Mouse (Mus musculus): ENCODE measurements around the gene Dynlt1f. TPM values are rescaled to one million over a fixed set of nuclear protein-coding genes. Genes with fewer than 3 reads are reported as not detected.
"Not testable (repeated sequence)": the region's sequence is repeated elsewhere in the genome, so short reads cannot be mapped to it uniquely, and the experiment has no call there.

The Dynlt1f gene
- polyA plus RNA-seq (2015; fragmentation: Nextera tagmentation; extraction: Ambion mirVana), result 334 and 365 TPM in 2 replicates

DNA sequence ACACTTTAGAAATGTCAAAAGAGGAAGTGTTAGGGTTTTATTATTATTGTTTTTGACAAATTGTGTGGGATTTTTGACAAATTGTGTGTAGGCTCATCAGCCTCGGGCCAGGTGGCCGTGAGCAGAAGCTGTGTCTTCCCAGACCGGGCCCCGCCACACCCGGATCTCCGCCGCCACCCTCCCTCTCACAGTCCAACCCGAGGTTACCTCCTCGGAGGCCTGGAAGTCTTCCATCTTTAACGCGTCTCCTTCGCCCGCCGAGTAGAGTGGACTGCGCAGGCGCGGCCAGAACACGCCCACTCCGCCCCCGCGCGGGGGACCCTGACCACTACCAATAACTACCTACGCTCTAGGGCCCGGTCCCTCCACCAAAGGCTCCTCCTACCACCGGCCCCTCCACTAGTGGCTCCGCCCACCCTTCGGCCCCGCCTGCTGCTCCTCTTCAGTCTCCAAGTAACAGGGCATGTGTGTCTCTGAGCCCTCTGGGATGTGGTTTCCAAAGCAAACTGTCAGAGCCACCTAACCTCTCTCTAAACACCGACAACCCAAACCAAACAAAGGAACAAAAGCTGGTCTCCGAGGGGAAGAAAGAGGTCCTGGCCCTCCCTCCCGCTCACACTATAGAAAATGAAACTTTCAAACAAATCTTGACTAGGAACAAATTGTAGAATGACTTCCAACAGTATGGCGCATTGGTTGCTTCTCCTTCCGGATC lies at the start of gene Dynlt1f:
Gene Dynlt1f, minus strand, starts transcription at position 334 of the 715 bp plus-strand sequence.
- H3K27ac ChIP-seq, result peak within 1 kb of the TSS; percentile 90
- 3% methylated on average over 26 of the region's 33 CpGs for WGBS

GRCm38 (mm10) chr17:6703381-6704270 lies 47.9 kb upstream of the Dynlt1f start:
- not testable (repeated sequence) for H3K4me2 ChIP-seq (replicated peaks); H3K9me3 ChIP-seq; H3K9ac ChIP-seq (replicated peaks); H3K27me3 ChIP-seq; H3K36me3 ChIP-seq; H3K4me3 ChIP-seq (replicated peaks); H3K4me1 ChIP-seq (replicated peaks); H3K27ac ChIP-seq
- WGBS, result 32% methylated on average over 9 of the region's 9 CpGs
- ATAC-seq, result peak; percentile 88

More for the DNA sequence above, at the start of gene Dynlt1f:
- Histone ChIP-seq H3K9ac (replicated peaks) (peak within 1 kb of the TSS; percentile 66), H3K4me3 (replicated peaks) (peak within 1 kb of the TSS; percentile 46), H3K4me2 (replicated peaks) (peak within 1 kb of the TSS; percentile 48)
- H3K9me3 ChIP-seq; H3K27me3 ChIP-seq; H3K4me1 ChIP-seq (replicated peaks); H3K36me3 ChIP-seq: not testable (repeated sequence)
- peak; percentile 94 for ATAC-seq

- 0 out of 2 replicates have a peak, but pooled peaks have one; percentile 30 for ATAC-seq
- 57% methylated on average over 1 of the region's 8 CpGs for WGBS
Measured at GRCm38 (mm10) chr17:6702625-6703221, 47.0 kb upstream of the Dynlt1f start.

GRCm38 (mm10) chr17:6700077-6700476 lies 44.4 kb upstream of the Dynlt1f start:
- not testable (repeated sequence) for H3K4me1 ChIP-seq (replicated peaks); H3K9ac ChIP-seq (replicated peaks); ATAC-seq; H3K9me3 ChIP-seq; H3K27ac ChIP-seq; H3K27me3 ChIP-seq; H3K4me2 ChIP-seq (replicated peaks); H3K36me3 ChIP-seq; H3K4me3 ChIP-seq (replicated peaks)
- WGBS, result 76% methylated on average over 4 of the region's 7 CpGs

More at GRCm38 (mm10) chr17:6702625-6703221, 47.0 kb upstream of the Dynlt1f start:
- H3K9ac ChIP-seq (replicated peaks); H3K9me3 ChIP-seq; H3K4me3 ChIP-seq (replicated peaks); H3K27me3 ChIP-seq; H3K4me2 ChIP-seq (replicated peaks); H3K4me1 ChIP-seq (replicated peaks); H3K36me3 ChIP-seq; H3K27ac ChIP-seq: not testable (repeated sequence)

DNA sequence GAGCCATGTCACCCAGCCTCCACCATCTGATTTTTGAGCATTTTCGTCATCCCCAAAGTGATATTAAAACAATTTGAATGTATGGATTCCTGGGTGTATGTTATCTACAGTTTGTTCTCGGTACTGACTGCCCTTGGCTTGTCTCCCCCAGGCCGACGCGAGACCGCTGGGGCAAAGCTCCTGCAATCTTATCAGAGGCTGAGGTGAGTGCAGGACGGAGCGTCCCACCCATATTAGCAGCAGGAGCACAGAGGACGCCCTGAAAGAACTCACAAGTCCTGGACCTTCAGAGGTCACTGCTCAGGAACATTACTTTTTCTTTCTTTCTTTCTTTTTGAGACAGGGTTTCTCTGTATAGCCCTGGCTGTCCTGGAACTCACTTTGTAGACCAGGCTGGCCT lies 43.8 kb upstream of the Dynlt1f start:
- 94% methylated on average over 8 of the region's 9 CpGs for WGBS
- not testable (repeated sequence) for H3K4me3 ChIP-seq (replicated peaks); H3K9ac ChIP-seq (replicated peaks)

GRCm38 (mm10) chr17:6697224-6697775 lies 41.6 kb upstream of the Dynlt1f start:
- WGBS, result 31% methylated on average over 3 of the region's 4 CpGs
- H3K9me3 ChIP-seq; H3K27me3 ChIP-seq; H3K27ac ChIP-seq; H3K9ac ChIP-seq (replicated peaks); H3K4me3 ChIP-seq (replicated peaks); H3K36me3 ChIP-seq; H3K4me2 ChIP-seq (replicated peaks); H3K4me1 ChIP-seq (replicated peaks): not testable (repeated sequence)
- peak; percentile 53 for ATAC-seq

More for the DNA sequence above, 43.8 kb upstream of the Dynlt1f start:
- H3K4me1 ChIP-seq (replicated peaks); H3K27me3 ChIP-seq; H3K9me3 ChIP-seq; H3K4me2 ChIP-seq (replicated peaks); H3K27ac ChIP-seq; H3K36me3 ChIP-seq; ATAC-seq: not testable (repeated sequence)

DNA sequence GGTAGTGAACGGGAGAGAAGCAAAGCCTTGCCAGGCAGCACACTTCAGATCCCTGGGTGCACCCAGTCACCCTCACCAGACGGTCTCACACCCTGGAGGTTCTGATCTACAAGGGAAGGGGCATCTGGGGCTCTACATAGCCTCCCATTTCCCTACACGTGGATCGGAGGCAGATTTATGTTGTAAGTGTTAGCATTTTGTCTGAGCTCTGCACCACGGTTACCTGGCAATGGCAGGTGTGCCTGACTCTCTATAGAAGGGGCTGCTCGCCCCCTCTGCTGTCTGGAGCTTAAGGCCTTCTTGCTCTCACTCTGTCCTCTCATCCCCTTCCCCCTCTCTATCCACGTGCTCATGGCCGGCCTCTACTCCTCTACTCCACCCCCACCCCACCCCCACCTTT lies 40.8 kb upstream of the Dynlt1f start:
- WGBS, result 58% methylated on average over 8 of the region's 8 CpGs
- not testable (repeated sequence) for ATAC-seq

GRCm38 (mm10) chr17:6695712-6696111 lies 40.0 kb upstream of the Dynlt1f start:
- H3K4me3 ChIP-seq (replicated peaks); H3K4me2 ChIP-seq (replicated peaks); H3K27ac ChIP-seq; H3K4me1 ChIP-seq (replicated peaks); H3K36me3 ChIP-seq; ATAC-seq; H3K27me3 ChIP-seq; H3K9me3 ChIP-seq; H3K9ac ChIP-seq (replicated peaks): not testable (repeated sequence)
- WGBS, result 81% methylated on average over 9 of the region's 9 CpGs

More for the DNA sequence above, 40.8 kb upstream of the Dynlt1f start:
- not testable (repeated sequence) for H3K27me3 ChIP-seq; H3K9me3 ChIP-seq; H3K4me2 ChIP-seq (replicated peaks); H3K4me1 ChIP-seq (replicated peaks); H3K4me3 ChIP-seq (replicated peaks); H3K27ac ChIP-seq; H3K9ac ChIP-seq (replicated peaks); H3K36me3 ChIP-seq

DNA sequence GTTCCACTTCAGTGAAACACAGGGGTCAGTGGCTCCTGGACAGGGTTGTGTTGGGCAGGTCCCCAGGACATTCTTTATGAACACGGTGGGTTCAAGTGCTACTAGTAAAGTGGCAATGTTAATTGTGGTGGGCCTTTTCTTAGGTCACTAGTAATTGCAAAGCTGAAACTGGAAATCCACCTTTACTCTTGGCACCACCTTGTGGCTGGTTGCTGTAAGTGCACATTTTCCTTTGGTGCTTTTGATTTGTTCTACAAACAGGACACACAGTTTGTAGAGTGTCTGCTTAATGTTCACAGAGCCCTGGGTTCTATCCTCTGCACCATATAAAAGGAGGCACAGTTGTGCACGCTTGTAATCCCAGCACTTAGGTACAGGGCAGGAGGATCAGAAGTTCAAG lies 35.9 kb upstream of the Dynlt1f start:
- not testable (repeated sequence) for H3K4me3 ChIP-seq (replicated peaks); ATAC-seq; H3K4me2 ChIP-seq (replicated peaks); H3K9me3 ChIP-seq; H3K27ac ChIP-seq; H3K36me3 ChIP-seq; H3K27me3 ChIP-seq; H3K9ac ChIP-seq (replicated peaks); H3K4me1 ChIP-seq (replicated peaks)
- 2% methylated on average over 2 of the region's 2 CpGs for WGBS

- not testable (repeated sequence) for H3K4me3 ChIP-seq (replicated peaks); H3K4me2 ChIP-seq (replicated peaks); ATAC-seq; H3K9me3 ChIP-seq; H3K27ac ChIP-seq; H3K27me3 ChIP-seq; H3K36me3 ChIP-seq; H3K9ac ChIP-seq (replicated peaks); H3K4me1 ChIP-seq (replicated peaks)
- 91% methylated on average over 3 of the region's 4 CpGs for WGBS
Measured at GRCm38 (mm10) chr17:6689344-6689743, 33.6 kb upstream of the Dynlt1f start.

DNA sequence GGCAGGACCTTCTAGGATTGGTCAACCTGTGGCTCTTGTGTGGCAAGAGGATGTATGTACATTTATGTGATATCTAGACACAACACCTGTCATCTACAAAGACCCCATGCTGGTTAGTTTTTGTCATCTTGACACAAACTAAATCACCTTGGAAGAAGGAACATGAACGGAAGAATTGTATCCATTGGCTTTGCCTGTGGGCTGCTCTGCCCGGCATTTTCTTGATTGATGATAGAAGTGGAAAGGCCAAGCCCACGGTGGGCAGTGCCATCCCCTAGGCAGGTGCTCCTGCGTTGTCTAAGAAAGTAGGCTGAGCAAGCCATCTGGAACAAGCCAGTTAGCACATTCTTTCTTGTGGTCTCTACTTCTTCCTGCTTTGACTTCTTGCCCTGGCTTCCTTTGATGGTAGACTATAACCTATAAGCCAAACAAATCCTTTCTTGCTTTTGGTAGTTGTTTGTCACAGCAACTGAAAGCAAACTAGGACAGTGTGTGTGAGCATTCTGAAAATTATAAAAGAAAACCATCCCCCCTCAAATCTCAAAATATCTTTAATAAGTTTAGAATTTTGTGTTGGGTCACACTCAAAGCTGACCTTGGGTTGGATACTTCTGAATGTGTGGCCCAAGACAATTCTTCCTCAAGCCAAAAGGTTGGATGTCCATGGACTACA lies 30.7 kb upstream of the Dynlt1f start:
- H3K4me2 ChIP-seq (replicated peaks); H3K4me1 ChIP-seq (replicated peaks); H3K36me3 ChIP-seq; H3K9me3 ChIP-seq; H3K27ac ChIP-seq; H3K9ac ChIP-seq (replicated peaks); H3K4me3 ChIP-seq (replicated peaks); H3K27me3 ChIP-seq; ATAC-seq: not testable (repeated sequence)
- 91% methylated on average over 2 of the region's 4 CpGs for WGBS
